4 mouse cellular contexts compared by ENCODE assay signal in genomic region chr8:39218716-39219115, GRCm38 (mm10).
"Had no signal": no experiment of that assay in that cellular context is flagged by ENCODE, and none has a peak within 500 bp of the region (broad histone marks: within the 10 kb centered on the region; RNA-seq: fewer than 3 reads in every experiment).

No protein-coding gene starts in this region.

- DNase-seq: kidney, adult 8-10 months; kidney, postnatal 25 days; lung, adult 18-20 months; thymus, postnatal 4 days had no signal
